Comparison of ENCODE assay signal across 24 mouse cellular contexts in the genomic region with DNA sequence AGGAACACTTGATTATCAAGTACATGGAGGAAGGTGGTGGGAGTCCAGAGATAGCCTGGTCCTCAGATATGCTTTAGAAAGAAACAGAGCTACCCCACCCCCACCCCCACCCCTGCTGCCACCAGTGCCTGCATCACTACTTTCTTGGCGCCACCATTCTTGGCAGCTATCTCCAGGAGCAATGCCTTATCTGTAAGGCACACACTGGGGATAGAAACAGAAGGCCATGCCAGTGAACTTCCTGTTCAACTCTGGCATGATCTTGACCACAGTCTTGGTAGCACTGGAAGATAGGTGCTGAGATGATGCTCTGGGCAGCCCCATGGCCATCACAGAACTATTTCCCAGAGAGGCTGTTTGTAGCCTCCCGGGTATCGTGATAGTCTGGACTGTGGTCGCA. TPM values are rescaled to one million over a fixed set of nuclear protein-coding genes. Genes with fewer than 3 reads are reported as not detected.
A peak's percentile ranks its signal among the peaks of the same experiment; 100 is the strongest.
DNase-seq lines count a peak whose midpoint lies in the region; ATAC-seq and TF ChIP-seq lines count a peak whose summit lies in the region.
"Had no signal": no experiment of that assay in that cellular context is flagged by ENCODE, and none has a peak within 500 bp of the region (broad histone marks: within the 10 kb centered on the region; RNA-seq: fewer than 3 reads in every experiment).

No protein-coding gene starts in this region.

- 0 out of 4 replicates have a peak, but pooled peaks cover 0 to 2% of the 10 kb centered on the region in 2 experiments for H3K4me1 ChIP-seq in MEL (ENCODE audit: control insufficient read depth in 1 of 2, insufficient read depth in 2 of 2, low read length in 2 of 2)

- H3K9ac ChIP-seq in MEL (ENCODE audit: control insufficient read depth, low read depth, low read length, poor library complexity, severe bottlenecking) = no peak overlapping the region
- H3K9ac ChIP-seq: embryonic facial prominence, embryonic 15.5 days; forebrain, embryonic 12.5 days; heart, embryonic 13.5 days; hindbrain, embryonic 12.5 days had no signal

- H3K9me3 ChIP-seq in MEL (replicated peaks; ENCODE audit: insufficient read depth, low read length) = no peaks in the 10 kb centered on the region
- H3K9me3 ChIP-seq: embryonic facial prominence, embryonic 15.5 days; forebrain, embryonic 12.5 days; heart, embryonic 13.5 days; hindbrain, embryonic 12.5 days had no signal

- no peak for TF ChIP-seq RAD21 in MEL (IDR thresholded peaks at IDR 0.05; ENCODE audit: low read depth, low read length)

- peak; percentile 38 to 44; a peak in 2 of 4 replicates for TF ChIP-seq EP300 in MEL (IDR thresholded peaks at IDR 0.05; ENCODE audit: low read depth in 1 of 2, low read length in 2 of 2)

- no peak overlapping the region for H3K4me3 ChIP-seq in MEL (ENCODE audit: control insufficient read depth in 1 of 2, insufficient read depth in 1 of 2, low read depth in 2 of 2, low read length in 2 of 2)
- H3K4me3 ChIP-seq: embryonic facial prominence, embryonic 15.5 days; forebrain, embryonic 12.5 days; heart, embryonic 13.5 days; hindbrain, embryonic 12.5 days had no signal

- H3K79me2 ChIP-seq in MEL (ENCODE audit: control insufficient read depth, insufficient read depth, low read length, poor library complexity) = no peaks in the 10 kb centered on the region

- H3K27me3 ChIP-seq in MEL (ENCODE audit: control insufficient read depth in 1 of 2, insufficient read depth in 2 of 2, low read length in 2 of 2) = no peaks in the 10 kb centered on the region
- H3K27me3 ChIP-seq: embryonic facial prominence, embryonic 15.5 days; forebrain, embryonic 12.5 days; heart, embryonic 13.5 days; hindbrain, embryonic 12.5 days had no signal

- DNase-seq in 416B (ENCODE audit: low read depth) (peak; percentile 37), MEL (ENCODE audit: low read depth, low spot score) (peak; percentile 13)
- no peak for DNase-seq in urinary bladder, adult 2 months (ENCODE audit: low spot score)
- DNase-seq in layer of hippocampus, postnatal 10 days (ENCODE audit: low spot score in 2 of 2) = no peak
- DNase-seq in cerebellum, adult 18-20 months = no peak
- DNase-seq: adrenal gland, adult 2 months; adrenal gland, postnatal 25 days; B cell, adult 2 months; cerebellum, adult 2 months; embryo, embryonic 11 days; gastrocnemius, postnatal 25 days; heart, adult 11 months; heart, postnatal 36 days had no signal

- H3K36me3 ChIP-seq in MEL (ENCODE audit: control insufficient read depth in 1 of 2, insufficient read depth in 2 of 2, low read length in 2 of 2) = no peaks in the 10 kb centered on the region
- H3K36me3 ChIP-seq: embryonic facial prominence, embryonic 15.5 days; forebrain, embryonic 12.5 days; G1E; heart, embryonic 13.5 days; hindbrain, embryonic 12.5 days had no signal

- no peak overlapping the region for H3K27ac ChIP-seq in MEL (ENCODE audit: control insufficient read depth, low read depth, low read length)
- H3K27ac ChIP-seq: embryonic facial prominence, embryonic 15.5 days; forebrain, embryonic 12.5 days; hindbrain, embryonic 12.5 days had no signal

- no peak for TF ChIP-seq CTCF in MEL (IDR thresholded peaks at IDR 0.05 in 2 of 3, conservative IDR thresholded peaks at IDR 0.05 in 1 of 3; ENCODE audit: control insufficient read depth in 1 of 3, insufficient read depth in 1 of 3, low read depth in 2 of 3, low read length in 3 of 3, poor library complexity in 1 of 3, severe bottlenecking in 1 of 3)

- ATAC-seq in erythroid progenitor cell, adult 5-6 weeks (replicated peaks; ENCODE audit: low FRiP score, poor library complexity, severe bottlenecking) = peak; percentile 46; the same call in 1 of the 2 replicates
- peak; percentile 79 for ATAC-seq in megakaryocyte progenitor cell, adult 5-6 weeks (replicated peaks; ENCODE audit: poor library complexity)
- ATAC-seq: CD4-positive, CD25-positive, alpha-beta regulatory T cell, adult 4 months; forebrain, embryonic 16.5 days; hindbrain, embryonic 16.5 days; inflammation-experienced regulatory T-cells, adult 6 months had no signal

- no peak for TF ChIP-seq POLR2A in MEL (IDR thresholded peaks at IDR 0.05; ENCODE audit: control insufficient read depth in 1 of 2, insufficient read depth in 1 of 2, low read depth in 1 of 2, low read length in 2 of 2, poor library complexity in 1 of 2)

TF ChIP-seq in MEL, 35 proteins besides CTCF, POLR2A, EP300 and RAD21:
- 0 out of 2 replicates have a peak, but pooled peaks have one; percentile 9 for TF ChIP-seq ETS1 (IDR thresholded peaks at IDR 0.05; ENCODE audit: low read depth, low read length)
- TF ChIP-seq GATA1 (IDR thresholded peaks at IDR 0.05; ENCODE audit: low read depth, low read length) = 0 out of 2 replicates have a peak, but pooled peaks have one; percentile 12
- TF ChIP-seq ELF1 (IDR thresholded peaks at IDR 0.05; ENCODE audit: low read depth, low read length) = no peak
- TF ChIP-seq TCF12 (IDR thresholded peaks at IDR 0.05; ENCODE audit: low read depth, low read length) = peak; percentile 45; the same call in 1 of the 2 replicates
- TF ChIP-seq MAX (IDR thresholded peaks at IDR 0.05; ENCODE audit: low read length) = no peak
- no peak for TF ChIP-seq TBP (IDR thresholded peaks at IDR 0.05; ENCODE audit: low read depth, low read length)
- no peak for TF ChIP-seq CHD1 (IDR thresholded peaks at IDR 0.05; ENCODE audit: low read depth, low read length)
TF ChIP-seq in MEL: peak in this region for 3.

RNA-seq across cellular contexts. Expression of gene Tmem178, which starts 55.3 kb away (rescaled TPM):
- total RNA-seq in MEL (2012; rRNA removed) = not detected in 2 replicates
- under 1 TPM in 1 of 2 experiments, not detected in 1; 0.28 TPM for polyA plus RNA-seq in MEL (2012; ENCODE audit: insufficient read depth in 1 of 2, insufficient read length in 2 of 2, low read depth in 1 of 2, low replicate concordance in 2 of 2, missing spikeins in 1 of 2)
- not detected in 2 replicates for total RNA-seq in erythroid progenitor cell, adult 5-6 weeks (2015; ENCODE audit: low replicate concordance)
- not detected in 2 replicates for total RNA-seq in erythroid progenitor cell, adult 5-6 weeks (2017; ENCODE audit: low replicate concordance)
- total RNA-seq in megakaryocyte progenitor cell, adult 5-6 weeks (2015) = 2.2 and 4.8 TPM in 2 replicates
- 1.6 and 3.2 TPM in 2 replicates for total RNA-seq in megakaryocyte progenitor cell, adult 5-6 weeks (2017)
- polyA plus RNA-seq in urinary bladder, adult 2 months (2012; rRNA removed) = 0.62 and 0.90 TPM in 2 replicates
- total RNA-seq in layer of hippocampus, postnatal 10 days (2021) = 10 to 100 TPM; 77.2 to 78.4 TPM
- total RNA-seq: G1E had no signal
- polyA plus RNA-seq: CD4-positive, CD25-positive, alpha-beta regulatory T cell, adult 4 months; G1E; inflammation-experienced regulatory T-cells, adult 6 months had no signal

Comparison
In these comparisons a context has a peak if more than half of its experiments do, and no peak if none do; other contexts are left out.
1. DNase-seq: peak in 416B (single experiment) and MEL (single experiment); none in urinary bladder, adult 2 months (single experiment), layer of hippocampus, postnatal 10 days (0 of 2) and cerebellum, adult 18-20 months (0 of 2).
2. RNA of gene Tmem178, which starts 55.3 kb away (total RNA-seq): 77.2 to 78.4 TPM in layer of hippocampus, postnatal 10 days; 1.6 to 4.8 TPM in megakaryocyte progenitor cell, adult 5-6 weeks, not detected in MEL and not detected in erythroid progenitor cell, adult 5-6 weeks; every median in the first group is over 10 times any median in the second.